7 mouse cellular contexts compared by ENCODE assay signal in genomic region chr10:76972318-76972717, GRCm38 (mm10). TPM values are rescaled to one million over a fixed set of nuclear protein-coding genes. Genes with fewer than 3 reads are reported as not detected.
DNase-seq lines count a peak whose midpoint lies in the region; ATAC-seq lines count a peak whose summit lies in the region.

No protein-coding gene starts in this region.

- DNase-seq in ES-CJ7 (ENCODE audit: low read depth, low spot score) (peak; percentile 49), R1 (ENCODE audit: low read depth, low spot score) (peak; percentile 59), liver (peak; percentile 44)
- DNase-seq in c-Kit-positive CD71-positive TER-119-negative erythroid progenitor cells, embryonic 14.5 days (ENCODE audit: low read depth), result peak; percentile 34
- peak; percentile 13 for DNase-seq in induced T-regulatory cell, adult 2 months (ENCODE audit: low read depth)
- peak; percentile 50 for DNase-seq in retina, adult 2 months (ENCODE audit: low read depth, low spot score)

- 0 out of 2 replicates have a peak, but pooled peaks have one; percentile 46 for ATAC-seq in megakaryocyte progenitor cell, adult 5-6 weeks (replicated peaks; ENCODE audit: poor library complexity)

RNA-seq across cellular contexts. Expression of gene Pcbp3, which starts 10.6 kb away (rescaled TPM):
- 5.9 and 10.9 TPM in 2 replicates for total RNA-seq in megakaryocyte progenitor cell, adult 5-6 weeks (2015)
- 6.9 and 7.4 TPM in 2 replicates for total RNA-seq in megakaryocyte progenitor cell, adult 5-6 weeks (2017)

RNA-seq across cellular contexts. Expression of gene Slc19a1, which starts 59.7 kb away (rescaled TPM):
- 23.8 and 25.6 TPM in 2 replicates for total RNA-seq in megakaryocyte progenitor cell, adult 5-6 weeks (2015)
- 22.0 and 26.9 TPM in 2 replicates for total RNA-seq in megakaryocyte progenitor cell, adult 5-6 weeks (2017)

Comparison
In these comparisons a context has a peak if more than half of its experiments do, and no peak if none do; other contexts are left out.
1. Peak in every context shown above with its lines: DNase-seq and ATAC-seq.